Mouse (Mus musculus) lung, adult 2 months (tissue): ENCODE data around the gene Zfp113.
A peak's percentile ranks its signal among the peaks of the same experiment; 100 is the strongest.

ENCODE experiments used
- CTCF ChIP-seq: fragments of 200-500 bp; IDR thresholded peaks from 2 replicates; pipeline ENCODE4 v1.5.1; 2011; ENCODE audit warnings: mild to moderate bottlenecking, low read length, control low read depth; ENCODE audit not compliant: insufficient read depth
- POLR2A ChIP-seq: fragments of 200-500 bp; IDR thresholded peaks from 2 replicates; pipeline ENCODE4 v1.6.1; 2011; ENCODE audit warnings: low read depth, mild to moderate bottlenecking, control low read depth, low read length, borderline replicate concordance; ENCODE audit errors: extremely low read depth

DNA sequence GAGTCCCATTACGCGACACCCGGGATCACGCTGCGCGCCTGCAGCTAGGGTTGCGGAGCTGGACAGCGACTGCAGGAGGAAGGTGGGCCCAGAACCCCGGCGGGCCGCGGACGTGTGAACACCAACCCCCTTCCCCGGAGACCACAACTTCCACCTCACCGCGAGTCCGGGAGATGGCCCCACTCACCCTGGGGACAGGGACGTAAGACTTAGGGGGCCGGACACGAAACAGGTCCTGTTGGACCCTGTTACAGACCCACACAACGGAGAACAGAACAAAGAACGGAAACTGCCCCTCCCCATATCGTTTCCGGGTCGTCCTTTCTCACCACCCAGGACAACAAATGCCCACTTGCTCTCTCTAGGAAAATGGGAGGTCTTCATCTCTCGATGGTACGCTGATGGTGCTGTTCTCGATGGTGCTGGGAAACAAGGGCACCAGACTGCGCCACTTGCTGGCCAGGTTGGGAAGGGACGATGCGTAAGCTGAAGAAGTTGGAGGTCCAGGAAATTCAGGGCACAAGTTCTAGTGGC lies at the start of gene Zfp113:
- TF ChIP-seq POLR2A (peak; percentile 89), CTCF (peak; percentile 97)
